Mouse (Mus musculus): ENCODE measurements around the gene Ccdc158.

Gene Ccdc158

GRCm38 (mm10) chr5:92602691-92603690 lies 72.1 kb downstream of the Ccdc158 start, which contains the start of gene Stbd1:
Gene Stbd1 (plus strand): TSS chr5:92603041.
- 2% methylated on average over 69 of the region's 69 CpGs for WGBS

GRCm38 (mm10) chr5:92599030-92599429 lies 76.0 kb downstream of the Ccdc158 start:
- 55% methylated on average over 10 of the region's 10 CpGs for WGBS

- WGBS, result 94% methylated on average over 8 of the region's 8 CpGs
Observed at GRCm38 (mm10) chr5:92596865-92597264, 78.2 kb downstream of the Ccdc158 start.

- WGBS, result 88% methylated on average over 5 of the region's 5 CpGs
Observed at GRCm38 (mm10) chr5:92595026-92595425, 80.0 kb downstream of the Ccdc158 start.

GRCm38 (mm10) chr5:92585932-92586331 lies 89.1 kb downstream of the Ccdc158 start:
- 78% methylated on average over 10 of the region's 10 CpGs for WGBS

- 89% methylated on average over 14 of the region's 14 CpGs for WGBS
Observed at GRCm38 (mm10) chr5:92579559-92579958, 95.5 kb downstream of the Ccdc158 start.

- WGBS, result 94% methylated on average over 4 of the region's 4 CpGs
Observed at GRCm38 (mm10) chr5:92571232-92571631, 103.8 kb downstream of the Ccdc158 start.

GRCm38 (mm10) chr5:92562002-92562401 lies 113.1 kb downstream of the Ccdc158 start:
- 83% methylated on average over 13 of the region's 13 CpGs for WGBS

GRCm38 (mm10) chr5:92560201-92560600 lies 114.9 kb downstream of the Ccdc158 start:
- 88% methylated on average over 2 of the region's 2 CpGs for WGBS

Data from cerebral cortex, adult 2 months (tissue).